Mouse (Mus musculus) liver, embryonic 15.5 days (tissue): ENCODE measurements around the gene Mex3a. TPM values are rescaled to one million over a fixed set of nuclear protein-coding genes. Genes with fewer than 3 reads are reported as not detected.
A peak's percentile ranks its signal among the peaks of the same experiment; 100 is the strongest.

ENCODE experiments used
- ATAC-seq: fragments of 200-750 bp; cut with Nextera tagmentation; 2 replicates; pipeline ENCODE4 v1.8.0; 2017; ENCODE audit warnings: moderate number of reproducible peaks, mild to moderate bottlenecking, moderate library complexity; ENCODE audit not compliant: insufficient read depth
- H3K27ac ChIP-seq: fragments of 300-500 bp; sonication (generic); replicated peaks from 2 replicates; pipeline ENCODE4 v1.5.1; 2015; ENCODE audit warnings: mild to moderate bottlenecking, inconsistent platforms
- H3K27me3 ChIP-seq: fragments of 300-500 bp; sonication (generic); 2 replicates; pipeline ENCODE4 v1.6.1; 2015; ENCODE audit warnings: mild to moderate bottlenecking, inconsistent platforms
- H3K36me3 ChIP-seq: fragments of 300-500 bp; sonication (generic); replicated peaks from 2 replicates; pipeline ENCODE4 v1.6.1; 2015; ENCODE audit warnings: moderate library complexity, mild to moderate bottlenecking, inconsistent platforms
- H3K4me1 ChIP-seq: fragments of 300-500 bp; sonication (generic); replicated peaks from 2 replicates; pipeline ENCODE4 v1.6.1; 2015; ENCODE audit warnings: inconsistent platforms
- H3K4me2 ChIP-seq: fragments of 300-500 bp; sonication (generic); 2 replicates; pipeline ENCODE4 v1.6.1; 2015; ENCODE audit warnings: moderate library complexity, mild to moderate bottlenecking, inconsistent platforms
- H3K4me3 ChIP-seq: fragments of 300-500 bp; sonication (generic); replicated peaks from 2 replicates; pipeline ENCODE4 v1.5.1; 2015; ENCODE audit warnings: mild to moderate bottlenecking, inconsistent platforms
- H3K9ac ChIP-seq: fragments of 300-500 bp; sonication (generic); 2 replicates; pipeline ENCODE4 v1.6.1; 2015; ENCODE audit warnings: moderate library complexity, mild to moderate bottlenecking, inconsistent platforms
- H3K9me3 ChIP-seq: fragments of 300-500 bp; sonication (generic); replicated peaks from 2 replicates; pipeline ENCODE4 v1.6.1; 2016; ENCODE audit warnings: inconsistent platforms
- whole genome bisulfite sequencing: fragments of 180-500 bp; shearing (Covaris S2); methylation state at CpG from one replicate; pipeline ENCODE4 v1.1.7; 2015; ENCODE audit warnings: mixed read lengths; ENCODE audit not compliant: insufficient replicate concordance; 5-methylcytosine and 5-hydroxymethylcytosine counted together
- polyA plus RNA-seq: library from polyadenylated mRNA; unstranded; fragments of >200 nt; fragmentation: Nextera tagmentation; extraction: Ambion mirVana; gene quantifications from 2 replicates; pipeline ENCODE4 v1.2.1, GENCODE M21; 2015

Mex3a gene
- polyA plus RNA-seq, 1 experiment from 2014 or later = 0.60 TPM

- Histone ChIP-seq H3K27me3 (no peaks in the 10 kb centered on the region), H3K36me3 (peaks cover 14% of the 10 kb centered on the region), H3K4me3 (peak overlapping the region; percentile 80), H3K4me2 (peak overlapping the region; percentile 99), H3K27ac (peak overlapping the region; percentile 92; the same call in 1 of the 2 replicates), H3K4me1 (peaks cover 64% of the 10 kb centered on the region), H3K9ac (peak overlapping the region; percentile 90; the same call in 1 of the 2 replicates), H3K9me3 (no peaks in the 10 kb centered on the region)
- ATAC-seq = no peak
- 60% methylated on average over 4 of the region's 4 CpGs for WGBS
Observed at GRCm38 (mm10) chr3:88551586-88551985, 19.4 kb downstream of the Mex3a start.

GRCm38 (mm10) chr3:88552082-88552645, 20.0 kb downstream of the Mex3a start:
- Histone ChIP-seq H3K9me3 (no peaks in the 10 kb centered on the region), H3K27ac (peak overlapping the region; percentile 92), H3K4me2 (peak overlapping the region; percentile 99), H3K27me3 (no peaks in the 10 kb centered on the region), H3K4me1 (peaks cover 58% of the 10 kb centered on the region), H3K4me3 (peak overlapping the region; percentile 80), H3K36me3 (peaks cover 20% of the 10 kb centered on the region), H3K9ac (peak overlapping the region; percentile 90)
- WGBS = 8% methylated on average over 16 of the region's 16 CpGs
- no peak for ATAC-seq

- Histone ChIP-seq H3K4me3 (peak within 1 kb of the TSS; percentile 80), H3K27ac (peak within 1 kb of the TSS; percentile 92), H3K4me1 (peaks cover 56% of the 10 kb centered on the region), H3K36me3 (peaks cover 27% of the 10 kb centered on the region), H3K27me3 (no peaks in the 10 kb centered on the region), H3K9me3 (no peaks in the 10 kb centered on the region), H3K9ac (peak within 1 kb of the TSS; percentile 90), H3K4me2 (peak within 1 kb of the TSS; percentile 99)
- ATAC-seq = peak; percentile 85
- WGBS = under 1% methylated on average over 48 of the region's 48 CpGs
Observed at GRCm38 (mm10) chr3:88552676-88553524, 20.7 kb downstream of the Mex3a start, which contains the start of gene Lamtor2. Gene Lamtor2, minus strand, starts transcription at chr3:88553074.

GRCm38 (mm10) chr3:88553525-88553879, 21.3 kb downstream of the Mex3a start, which contains the start of gene Ubqln4:
Gene Ubqln4, plus strand, starts transcription at chr3:88553758.
- peaks cover 56% of the 10 kb centered on the region for H3K4me1 ChIP-seq
- H3K4me2 ChIP-seq = peak within 1 kb of the TSS; percentile 99
- H3K9ac ChIP-seq = peak within 1 kb of the TSS; percentile 90
- H3K27me3 ChIP-seq = no peaks in the 10 kb centered on the region
- under 1% methylated on average over 35 of the region's 37 CpGs for whole genome bisulfite sequencing
- peaks cover 33% of the 10 kb centered on the region for H3K36me3 ChIP-seq
- ATAC-seq = peak; percentile 85
- peak within 1 kb of the TSS; percentile 80 for H3K4me3 ChIP-seq
- no peaks in the 10 kb centered on the region for H3K9me3 ChIP-seq
- peak within 1 kb of the TSS; percentile 92 for H3K27ac ChIP-seq

- no peaks in the 10 kb centered on the region for H3K27me3 ChIP-seq
- peak overlapping the region; percentile 99 for H3K4me2 ChIP-seq
- peaks cover 56% of the 10 kb centered on the region for H3K4me1 ChIP-seq
- H3K36me3 ChIP-seq = peaks cover 36% of the 10 kb centered on the region
- ATAC-seq = peak; percentile 7
- H3K9ac ChIP-seq = peak overlapping the region; percentile 90
- H3K9me3 ChIP-seq = no peaks in the 10 kb centered on the region
- H3K27ac ChIP-seq = peak overlapping the region; percentile 92
- under 1% methylated on average over 39 of the region's 41 CpGs for WGBS
- peak overlapping the region; percentile 80 for H3K4me3 ChIP-seq
Observed at GRCm38 (mm10) chr3:88553880-88554586, 21.8 kb downstream of the Mex3a start.

GRCm38 (mm10) chr3:88555069-88555605, 22.9 kb downstream of the Mex3a start:
- no peak overlapping the region for H3K4me3 ChIP-seq
- H3K27ac ChIP-seq = no peak overlapping the region
- no peak overlapping the region for H3K9ac ChIP-seq
- no peak for ATAC-seq
- WGBS = 86% methylated on average over 5 of the region's 5 CpGs
- H3K27me3 ChIP-seq = no peaks in the 10 kb centered on the region
- H3K4me1 ChIP-seq = peaks cover 50% of the 10 kb centered on the region
- H3K4me2 ChIP-seq = peak overlapping the region; percentile 99
- no peaks in the 10 kb centered on the region for H3K9me3 ChIP-seq
- H3K36me3 ChIP-seq = peaks cover 47% of the 10 kb centered on the region

GRCm38 (mm10) chr3:88555731-88556130, 23.5 kb downstream of the Mex3a start:
- WGBS = 89% methylated on average over 6 of the region's 6 CpGs
- Histone ChIP-seq H3K9ac (no peak overlapping the region), H3K27ac (no peak overlapping the region), H3K4me1 (peaks cover 44% of the 10 kb centered on the region), H3K36me3 (peaks cover 52% of the 10 kb centered on the region), H3K27me3 (no peaks in the 10 kb centered on the region), H3K4me2 (peak overlapping the region; percentile 99; the same call in 1 of the 2 replicates), H3K9me3 (no peaks in the 10 kb centered on the region), H3K4me3 (no peak overlapping the region)
- ATAC-seq = no peak

- Histone ChIP-seq H3K9me3 (no peaks in the 10 kb centered on the region), H3K9ac (no peak overlapping the region), H3K4me2 (no peak overlapping the region), H3K36me3 (peaks cover 61% of the 10 kb centered on the region), H3K4me3 (no peak overlapping the region), H3K27ac (no peak overlapping the region), H3K4me1 (peaks cover 35% of the 10 kb centered on the region), H3K27me3 (no peaks in the 10 kb centered on the region)
- 85% methylated on average over 8 of the region's 8 CpGs for WGBS
- ATAC-seq = no peak
Observed at GRCm38 (mm10) chr3:88556616-88557015, 24.4 kb downstream of the Mex3a start.

- Histone ChIP-seq H3K27me3 (no peaks in the 10 kb centered on the region), H3K4me2 (no peak overlapping the region), H3K9me3 (no peaks in the 10 kb centered on the region), H3K4me1 (peaks cover 12% of the 10 kb centered on the region), H3K36me3 (peaks cover 91% of the 10 kb centered on the region), H3K9ac (no peak overlapping the region), H3K4me3 (no peak overlapping the region), H3K27ac (no peak overlapping the region)
- no peak for ATAC-seq
- 82% methylated on average over 9 of the region's 9 CpGs for WGBS
Observed at GRCm38 (mm10) chr3:88559596-88559995, 27.4 kb downstream of the Mex3a start.

GRCm38 (mm10) chr3:88561989-88562388, 29.8 kb downstream of the Mex3a start:
- Histone ChIP-seq H3K36me3 (peaks cover 95% of the 10 kb centered on the region), H3K27ac (no peak overlapping the region), H3K4me2 (no peak overlapping the region), H3K4me1 (0 out of 2 replicates have a peak, but pooled peaks cover 4% of the 10 kb centered on the region), H3K9ac (no peak overlapping the region), H3K4me3 (no peak overlapping the region), H3K9me3 (no peaks in the 10 kb centered on the region), H3K27me3 (no peaks in the 10 kb centered on the region)
- 71% methylated on average over 4 of the region's 4 CpGs for WGBS
- no peak for ATAC-seq
